Mouse (Mus musculus): ENCODE results near the gene Rad9a. TPM values are rescaled to one million over a fixed set of nuclear protein-coding genes. Genes with fewer than 3 reads are reported as not detected.
"Not testable (repeated sequence)": the region's sequence is repeated elsewhere in the genome, so short reads cannot be mapped to it uniquely, and the experiment has no call there.

The Rad9a gene
- polyA plus RNA-seq (2015; fragmentation: Nextera tagmentation; extraction: Ambion mirVana): 15.6 and 16.5 TPM in 2 replicates

DNA sequence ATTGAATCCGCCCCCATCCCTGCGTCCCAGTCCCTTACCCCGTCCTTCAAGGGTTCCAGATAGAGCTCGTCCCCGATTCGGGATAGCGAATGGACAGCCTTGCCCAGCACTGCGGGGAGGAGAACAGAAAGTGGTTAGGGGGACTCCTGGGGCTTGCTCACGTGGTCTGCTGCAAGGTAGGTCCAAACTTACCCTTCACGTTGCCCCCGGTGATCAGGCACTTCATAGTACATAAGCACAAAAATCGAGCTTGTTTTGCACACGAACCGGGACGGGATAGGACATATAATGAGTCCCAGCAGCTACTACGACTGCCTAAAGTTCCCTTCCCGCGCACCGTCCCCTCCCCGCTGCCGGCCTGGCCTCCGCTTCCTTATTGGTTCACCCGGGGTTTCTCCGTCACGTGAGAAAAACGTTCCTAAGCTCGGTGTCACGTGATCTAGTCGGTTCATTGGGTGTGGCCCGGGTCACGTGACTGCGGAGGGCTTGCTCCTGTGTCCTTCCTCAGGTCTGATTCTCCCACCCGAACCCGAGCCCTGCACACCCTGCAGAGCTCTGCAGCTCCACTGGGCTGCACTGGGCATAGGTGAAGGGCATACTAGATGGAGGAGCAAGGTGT lies at the start of gene Rad9a:
Gene Rad9a, minus strand, starts transcription at position 372 of the 619 bp plus-strand sequence.
- Histone ChIP-seq H3K4me2 (peak within 1 kb of the TSS; percentile 91), H3K27me3 (peaks cover 39% of the 10 kb centered on the region), H3K27ac (replicated peaks) (peak within 1 kb of the TSS; percentile 79), H3K9me3 (replicated peaks) (no peaks in the 10 kb centered on the region), H3K36me3 (replicated peaks) (peaks cover 40% of the 10 kb centered on the region), H3K4me3 (replicated peaks) (peak within 1 kb of the TSS; percentile 77), H3K4me1 (replicated peaks) (peaks cover 67% of the 10 kb centered on the region), H3K9ac (peak within 1 kb of the TSS; percentile 78)
- peak; percentile 84 for ATAC-seq (ENCODE audit: insufficient read depth)
- under 1% methylated on average over 34 of the region's 34 CpGs for WGBS (ENCODE audit: insufficient replicate concordance)

- H3K4me2 ChIP-seq; H3K9ac ChIP-seq; H3K9me3 ChIP-seq (replicated peaks); ATAC-seq (ENCODE audit: insufficient read depth); H3K4me3 ChIP-seq (replicated peaks); H3K27me3 ChIP-seq; H3K27ac ChIP-seq (replicated peaks); H3K4me1 ChIP-seq (replicated peaks); H3K36me3 ChIP-seq (replicated peaks): not testable (repeated sequence)
- WGBS (ENCODE audit: insufficient replicate concordance): 63% methylated on average over 1 of the region's 1 CpGs
Measured at GRCm38 (mm10) chr19:4248683-4249082, 47.2 kb upstream of the Rad9a start.

- WGBS (ENCODE audit: insufficient replicate concordance): 33% methylated on average over 1 of the region's 1 CpGs
- no peaks in the 10 kb centered on the region for H3K4me1 ChIP-seq (replicated peaks)
- H3K4me2 ChIP-seq: no peak overlapping the region
- no peak overlapping the region for H3K27ac ChIP-seq (replicated peaks)
- ATAC-seq (ENCODE audit: insufficient read depth): no peak
- H3K9me3 ChIP-seq (replicated peaks): no peaks in the 10 kb centered on the region
- H3K27me3 ChIP-seq: 0 out of 2 replicates have a peak, but pooled peaks cover under 1% of the 10 kb centered on the region
- no peak overlapping the region for H3K4me3 ChIP-seq (replicated peaks)
- H3K9ac ChIP-seq: no peak overlapping the region
- H3K36me3 ChIP-seq (replicated peaks): no peaks in the 10 kb centered on the region
Measured at GRCm38 (mm10) chr19:4247010-4247409, 45.5 kb upstream of the Rad9a start.

DNA sequence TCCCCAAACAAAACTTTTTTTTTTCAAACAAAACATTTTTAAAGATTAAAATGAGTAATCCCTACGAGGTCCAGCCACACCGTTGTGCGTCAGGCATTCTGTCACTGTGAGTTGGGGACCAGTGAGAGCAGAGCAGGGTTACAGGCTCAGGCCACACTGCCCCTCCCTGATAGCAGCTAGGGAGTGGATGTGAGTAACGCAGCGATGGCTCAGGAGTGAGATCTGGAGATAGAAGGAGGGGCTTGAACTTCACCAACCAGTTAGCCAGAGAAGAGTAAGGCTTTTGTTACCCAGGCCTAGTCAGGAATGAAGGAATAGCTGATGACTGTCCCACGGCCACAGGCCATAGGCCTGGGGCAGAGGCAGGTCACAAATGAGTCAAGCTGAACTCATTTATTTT lies 43.3 kb upstream of the Rad9a start:
- Histone ChIP-seq H3K27me3 (no peaks in the 10 kb centered on the region), H3K4me2 (no peak overlapping the region), H3K27ac (replicated peaks) (no peak overlapping the region), H3K9ac (no peak overlapping the region), H3K9me3 (replicated peaks) (no peaks in the 10 kb centered on the region), H3K36me3 (replicated peaks) (no peaks in the 10 kb centered on the region), H3K4me3 (replicated peaks) (no peak overlapping the region), H3K4me1 (replicated peaks) (peaks cover 3% of the 10 kb centered on the region)
- WGBS (ENCODE audit: insufficient replicate concordance): 61% methylated on average over 6 of the region's 6 CpGs
- ATAC-seq (ENCODE audit: insufficient read depth): no peak

DNA sequence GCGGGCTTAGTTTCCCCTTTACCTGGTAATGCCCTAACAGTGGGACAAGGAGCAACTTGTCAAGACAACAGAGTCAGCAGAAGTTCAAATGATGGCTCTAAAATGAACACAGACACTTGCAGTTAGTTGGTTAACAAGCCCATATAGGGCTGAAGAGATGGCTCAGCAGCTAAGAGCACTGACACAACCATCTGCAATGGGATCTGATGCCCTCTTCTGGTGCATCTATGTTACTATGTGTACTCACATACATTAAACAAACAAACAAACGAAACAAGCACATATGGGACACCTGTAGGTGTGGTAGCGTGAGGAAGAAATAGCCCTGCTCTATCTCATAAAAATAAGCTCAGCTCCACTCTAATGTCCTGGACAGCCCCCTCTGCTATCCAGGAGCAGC lies 41.0 kb upstream of the Rad9a start:
- Histone ChIP-seq H3K36me3 (replicated peaks) (no peaks in the 10 kb centered on the region), H3K9ac (no peak overlapping the region), H3K9me3 (replicated peaks) (no peaks in the 10 kb centered on the region), H3K27me3 (no peaks in the 10 kb centered on the region), H3K4me2 (no peak overlapping the region), H3K4me1 (replicated peaks) (peaks cover 4% of the 10 kb centered on the region), H3K27ac (replicated peaks) (no peak overlapping the region), H3K4me3 (replicated peaks) (no peak overlapping the region)
- ATAC-seq (ENCODE audit: insufficient read depth): no peak
- WGBS (ENCODE audit: insufficient replicate concordance): 48% methylated on average over 3 of the region's 3 CpGs

GRCm38 (mm10) chr19:4240247-4240668 lies 38.8 kb upstream of the Rad9a start:
- Histone ChIP-seq H3K9me3 (replicated peaks) (no peaks in the 10 kb centered on the region), H3K27ac (replicated peaks) (no peak overlapping the region), H3K4me2 (no peak overlapping the region), H3K4me1 (replicated peaks) (peaks cover 4% of the 10 kb centered on the region), H3K27me3 (no peaks in the 10 kb centered on the region), H3K9ac (no peak overlapping the region), H3K36me3 (replicated peaks) (no peaks in the 10 kb centered on the region), H3K4me3 (replicated peaks) (no peak overlapping the region)
- no peak for ATAC-seq (ENCODE audit: insufficient read depth)
- 45% methylated on average over 8 of the region's 8 CpGs for whole genome bisulfite sequencing (ENCODE audit: insufficient replicate concordance)

- Histone ChIP-seq H3K9ac (no peak overlapping the region), H3K4me2 (no peak overlapping the region), H3K4me3 (replicated peaks) (no peak overlapping the region), H3K9me3 (replicated peaks) (no peaks in the 10 kb centered on the region), H3K4me1 (replicated peaks) (peaks cover 30% of the 10 kb centered on the region), H3K36me3 (replicated peaks) (no peaks in the 10 kb centered on the region), H3K27me3 (0 out of 2 replicates have a peak, but pooled peaks cover 5% of the 10 kb centered on the region), H3K27ac (replicated peaks) (no peak overlapping the region)
- no peak for ATAC-seq (ENCODE audit: insufficient read depth)
- 67% methylated on average over 4 of the region's 4 CpGs for WGBS (ENCODE audit: insufficient replicate concordance)
Measured at GRCm38 (mm10) chr19:4234548-4234947, 33.1 kb upstream of the Rad9a start.

- Histone ChIP-seq H3K9me3 (replicated peaks) (no peaks in the 10 kb centered on the region), H3K9ac (0 out of 2 replicates have a peak overlapping the region, but pooled peaks have one; percentile 67), H3K36me3 (replicated peaks) (no peaks in the 10 kb centered on the region), H3K4me2 (peak overlapping the region; percentile 85), H3K27me3 (peaks cover 21% of the 10 kb centered on the region), H3K4me3 (replicated peaks) (peak overlapping the region; percentile 66; the same call in 1 of the 2 replicates), H3K27ac (replicated peaks) (no peak overlapping the region), H3K4me1 (replicated peaks) (peaks cover 42% of the 10 kb centered on the region)
- WGBS (ENCODE audit: insufficient replicate concordance): 61% methylated on average over 7 of the region's 7 CpGs
- no peak for ATAC-seq (ENCODE audit: insufficient read depth)
Measured at GRCm38 (mm10) chr19:4232651-4233050, 31.2 kb upstream of the Rad9a start.

- no peak for ATAC-seq (ENCODE audit: insufficient read depth)
- peak overlapping the region; percentile 83 for H3K27ac ChIP-seq (replicated peaks)
- H3K4me1 ChIP-seq (replicated peaks): peaks cover 43% of the 10 kb centered on the region
- 12% methylated on average over 2 of the region's 2 CpGs for WGBS (ENCODE audit: insufficient replicate concordance)
- peak overlapping the region; percentile 67 for H3K9ac ChIP-seq
- H3K27me3 ChIP-seq: peaks cover 25% of the 10 kb centered on the region
- H3K36me3 ChIP-seq (replicated peaks): no peaks in the 10 kb centered on the region
- peak overlapping the region; percentile 66 for H3K4me3 ChIP-seq (replicated peaks)
- no peaks in the 10 kb centered on the region for H3K9me3 ChIP-seq (replicated peaks)
- H3K4me2 ChIP-seq: peak overlapping the region; percentile 85
Measured at GRCm38 (mm10) chr19:4232186-4232572, 30.7 kb upstream of the Rad9a start.

DNA sequence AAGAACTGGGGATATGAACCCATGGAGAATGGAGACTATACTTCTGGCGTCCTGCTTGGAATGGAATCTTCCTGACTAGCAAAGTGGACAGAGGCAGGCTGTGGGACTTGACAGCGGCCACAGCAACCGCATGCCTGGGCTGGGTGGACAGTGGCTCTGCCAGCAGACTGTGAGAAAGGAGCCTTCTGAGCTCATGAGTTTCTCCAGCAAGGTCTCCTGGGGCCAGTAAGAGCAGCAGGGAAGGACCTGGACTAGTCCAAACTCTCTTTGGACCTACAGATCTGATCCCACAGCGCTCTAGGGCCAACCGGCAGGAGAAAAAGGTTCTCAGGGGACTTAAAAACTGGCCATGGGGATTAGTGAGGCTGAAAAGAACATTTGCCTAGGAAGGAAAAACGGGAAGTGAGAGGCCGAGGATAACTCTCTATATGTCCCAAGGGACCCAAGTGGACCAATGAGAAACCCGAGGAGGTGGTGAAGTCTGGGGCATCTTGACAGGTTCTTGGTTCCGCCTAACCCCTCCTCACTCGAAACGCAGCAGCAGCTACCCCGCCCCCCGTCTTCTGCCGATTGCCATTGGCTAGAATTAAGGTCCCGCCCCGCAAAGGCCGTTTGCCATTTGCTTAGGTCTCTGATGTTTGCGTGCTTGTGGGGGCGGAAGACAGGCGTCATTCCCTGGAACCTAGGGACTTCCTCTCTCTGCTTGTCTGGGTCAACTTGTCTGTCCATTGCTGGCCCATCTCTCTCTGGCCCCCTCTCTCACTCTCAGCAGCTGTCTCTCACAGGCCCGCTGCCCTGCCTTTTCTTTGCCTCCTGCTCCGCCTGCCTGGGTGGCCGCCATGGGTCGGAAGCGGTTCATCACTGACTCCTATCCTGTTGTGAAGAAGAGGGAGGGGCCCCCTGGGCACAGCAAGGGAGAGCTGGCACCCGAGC lies 30.1 kb upstream of the Rad9a start, which contains the start of gene Pold4:
Gene Pold4, plus strand, starts transcription at position 647 of the 933 bp plus-strand sequence.
- WGBS (ENCODE audit: insufficient replicate concordance): 13% methylated on average over 26 of the region's 26 CpGs
- peaks cover 43% of the 10 kb centered on the region for H3K4me1 ChIP-seq (replicated peaks)
- H3K27me3 ChIP-seq: peaks cover 31% of the 10 kb centered on the region
- peak within 1 kb of the TSS; percentile 66 for H3K4me3 ChIP-seq (replicated peaks)
- no peaks in the 10 kb centered on the region for H3K36me3 ChIP-seq (replicated peaks)
- peak within 1 kb of the TSS; percentile 85 for H3K4me2 ChIP-seq
- H3K9ac ChIP-seq: peak within 1 kb of the TSS; percentile 67
- H3K27ac ChIP-seq (replicated peaks): peak within 1 kb of the TSS; percentile 83
- no peaks in the 10 kb centered on the region for H3K9me3 ChIP-seq (replicated peaks)
- peak; percentile 87 for ATAC-seq (ENCODE audit: insufficient read depth)

DNA sequence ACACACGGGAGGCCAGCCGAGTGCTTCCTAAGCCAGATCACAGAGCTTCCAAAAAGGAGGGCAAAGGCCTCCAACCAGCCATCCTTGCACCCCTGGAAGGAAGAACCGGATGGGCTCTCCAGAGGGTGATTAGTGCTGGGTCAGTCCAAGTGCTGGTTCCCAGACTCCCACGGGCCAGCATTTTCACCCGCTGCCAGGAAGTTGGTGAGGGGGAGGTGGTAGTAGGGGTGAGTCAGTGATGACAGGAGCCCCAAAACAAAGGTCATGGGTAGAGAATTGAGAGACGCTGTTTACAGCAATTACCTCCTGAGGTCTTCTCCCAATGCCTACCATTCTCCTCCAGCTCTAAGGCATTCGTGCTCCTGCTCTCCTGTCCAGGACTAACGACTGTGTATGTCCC lies 29.0 kb upstream of the Rad9a start:
- H3K4me3 ChIP-seq (replicated peaks): no peak overlapping the region
- H3K36me3 ChIP-seq (replicated peaks): no peaks in the 10 kb centered on the region
- peaks cover 43% of the 10 kb centered on the region for H3K4me1 ChIP-seq (replicated peaks)
- no peak for ATAC-seq (ENCODE audit: insufficient read depth)
- H3K9me3 ChIP-seq (replicated peaks): no peaks in the 10 kb centered on the region
- H3K9ac ChIP-seq: no peak overlapping the region
- 64% methylated on average over 8 of the region's 8 CpGs for WGBS (ENCODE audit: insufficient replicate concordance)
- H3K27me3 ChIP-seq: peaks cover 35% of the 10 kb centered on the region
- H3K4me2 ChIP-seq: no peak overlapping the region
- no peak overlapping the region for H3K27ac ChIP-seq (replicated peaks)
